Mouse (Mus musculus): Measurements from ENCODE around the gene Serpina1e. TPM values are rescaled to one million over a fixed set of nuclear protein-coding genes. Genes with fewer than 3 reads are reported as not detected.

Gene Serpina1e
- 2.1 and 2.8 TPM in 2 replicates for polyA plus RNA-seq (2012; rRNA removed)

DNA sequence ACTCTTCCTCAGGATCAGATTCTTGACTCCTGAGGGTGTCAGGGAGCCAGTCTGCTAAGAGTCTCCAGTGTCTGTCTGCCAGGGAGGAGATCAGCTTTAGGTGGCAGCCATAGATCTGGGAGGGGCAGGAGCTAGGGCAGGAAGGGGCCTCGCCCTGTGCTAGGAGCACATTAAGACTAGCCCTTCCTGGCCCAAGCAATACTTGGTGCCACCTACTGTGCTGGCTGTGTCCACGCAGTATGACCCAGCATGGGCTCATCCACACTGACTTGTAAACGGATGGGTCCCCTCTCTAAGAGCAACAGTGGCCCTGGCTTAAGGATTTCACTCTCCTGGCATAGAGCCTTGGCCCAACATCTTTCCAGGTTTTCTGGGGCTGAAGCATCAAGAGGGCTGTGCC, at the start of gene Serpina1e:
Gene Serpina1e (minus strand): TSS at position 178 of the 400 bp plus-strand sequence.

DNA sequence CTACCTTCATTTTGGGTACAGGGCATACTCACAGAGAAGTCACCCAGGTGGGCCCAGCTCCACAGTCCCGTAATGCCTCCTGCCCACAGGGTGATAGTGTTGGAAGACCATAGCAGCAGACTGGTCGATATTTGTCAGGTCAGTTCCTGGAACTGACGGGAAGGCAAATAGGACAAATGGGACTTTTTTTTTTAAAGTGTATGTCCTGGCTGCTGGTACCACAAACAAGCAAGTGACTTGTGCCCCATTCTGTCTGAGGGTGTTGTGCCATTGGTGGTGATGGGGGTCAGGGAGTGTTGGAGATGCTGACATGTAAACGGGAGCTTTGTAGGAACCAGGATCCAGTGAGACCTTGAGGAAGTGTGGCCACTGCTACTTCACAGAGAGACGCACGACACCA, 31.1 kb upstream of the Serpina1e start, which contains the start of gene Serpina11:
Gene Serpina11 (minus strand): TSS at position 101 of the 400 bp plus-strand sequence.

GRCm38 (mm10) chr12:103904837-103905340, 53.9 kb downstream of the Serpina1e start, which contains the start of gene Serpina1c:
Gene Serpina1c (minus strand): TSS chr12:103904887.

Other genes with a start within 250 kb of the Serpina1e start
- gene Serpina1d, start 185.4 kb downstream of the Serpina1e start, polyA plus RNA-seq (2012; rRNA removed): 1.9 and 3.2 TPM in 2 replicates
- 18.4 and 34.2 TPM in 2 replicates for gene Serpina1b, start 128.6 kb downstream of the Serpina1e start, polyA plus RNA-seq (2012; rRNA removed)
- gene Serpina1a, start 95.4 kb downstream of the Serpina1e start, polyA plus RNA-seq (2012; rRNA removed): 9.9 and 15.6 TPM in 2 replicates
- 0.89 and 1.6 TPM in 2 replicates for gene Serpina1c, start 54.1 kb downstream of the Serpina1e start, polyA plus RNA-seq (2012; rRNA removed)
- 0.08 and 0.10 TPM in 2 replicates for gene Serpina11, start 31.0 kb upstream of the Serpina1e start, polyA plus RNA-seq (2012; rRNA removed)
- gene Serpina9, start 54.8 kb upstream of the Serpina1e start, polyA plus RNA-seq (2012; rRNA removed): 0.01 TPM in 1 of 2 replicates, not detected in the other
- not detected in 2 replicates for gene Serpina12, start 85.5 kb upstream of the Serpina1e start, polyA plus RNA-seq (2012; rRNA removed)
- not detected in 2 replicates for gene Serpina5, start 142.1 kb upstream of the Serpina1e start, polyA plus RNA-seq (2012; rRNA removed)
- gene Serpina3a, start 153.7 kb upstream of the Serpina1e start, polyA plus RNA-seq (2012; rRNA removed): not detected in 2 replicates
- not detected in 2 replicates for gene Serpina3b, start 169.0 kb upstream of the Serpina1e start, polyA plus RNA-seq (2012; rRNA removed)
- not detected in 2 replicates for gene Serpina3c, start 194.9 kb upstream of the Serpina1e start, polyA plus RNA-seq (2012; rRNA removed)